Mouse (Mus musculus) testis, postnatal 10 days (tissue): ENCODE data around the gene Vmn1r193.
"Not testable (repeated sequence)": the region's sequence is repeated elsewhere in the genome, so short reads cannot be mapped to it uniquely, and the experiment has no call there.

Experiments used
- DNase-seq: peaks from one replicate; pipeline ENCODE4 v3.0.0; 2021; ENCODE audit warnings: low spot score

Vmn1r193 gene

DNA sequence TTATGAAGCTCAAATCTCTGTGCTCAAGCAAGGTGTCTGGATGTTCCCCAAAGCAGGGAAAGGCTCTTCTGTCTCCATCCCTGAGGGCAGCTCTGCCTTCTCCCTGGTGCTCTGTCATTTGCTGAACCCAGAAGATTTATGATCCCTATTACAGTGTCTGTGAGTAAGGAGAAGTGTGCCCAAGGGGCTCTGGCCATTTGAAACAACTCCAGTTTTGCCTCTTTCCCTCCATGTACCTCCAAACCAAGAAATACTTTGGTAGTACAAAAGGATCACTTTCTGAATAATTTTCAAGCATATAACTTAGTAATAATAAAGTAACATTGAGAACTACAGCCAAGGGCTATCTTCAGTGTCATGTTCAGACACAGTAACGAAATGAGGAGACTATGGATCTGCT, at the start of gene Vmn1r193:
Vmn1r193 (minus strand) TSS at position 101 of the 400 bp plus-strand sequence.
- not testable (repeated sequence) for DNase-seq

DNA sequence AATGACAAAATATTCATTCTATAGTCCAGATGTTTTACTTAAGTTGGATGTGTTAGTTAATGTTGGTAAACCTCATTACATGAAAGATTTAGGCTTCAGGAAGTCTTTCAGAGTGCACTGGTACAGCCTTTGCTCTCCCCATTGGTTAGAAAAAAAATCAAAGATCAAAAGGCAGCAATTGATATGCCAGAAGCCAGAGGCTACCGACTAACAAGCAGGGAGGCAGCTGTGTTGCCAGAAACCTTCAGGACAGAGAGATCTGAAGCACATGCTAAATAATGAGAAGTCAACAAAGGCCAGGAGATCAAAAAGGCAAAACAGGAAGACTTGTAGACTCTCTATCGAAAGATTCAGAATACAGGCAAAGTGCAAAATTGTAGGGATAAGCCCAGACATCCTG, 48.8 kb upstream of the Vmn1r193 start:
- no peak for DNase-seq

DNA sequence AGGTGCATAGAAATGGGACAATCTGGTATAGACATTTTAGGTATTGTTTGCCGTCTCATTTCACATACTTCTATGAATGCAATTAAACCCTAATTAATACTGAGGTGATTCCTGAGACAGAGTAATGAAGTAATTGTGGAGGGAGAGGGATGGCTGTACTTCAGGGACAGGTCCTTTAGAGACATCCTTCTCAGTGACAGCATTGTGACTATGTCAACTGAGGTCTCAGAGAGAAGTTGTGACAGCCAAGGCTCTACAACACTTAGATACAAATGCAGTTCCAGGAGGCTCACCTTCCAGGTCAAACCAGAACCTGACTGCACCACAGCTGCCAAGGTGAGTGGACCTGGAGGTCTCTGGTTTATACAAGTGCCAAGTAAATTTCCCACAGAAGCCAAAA, 47.3 kb upstream of the Vmn1r193 start, which contains the start of gene Vmn1r195:
Vmn1r195 (plus strand) TSS at position 301 of the 400 bp plus-strand sequence.
- not testable (repeated sequence) for DNase-seq

DNA sequence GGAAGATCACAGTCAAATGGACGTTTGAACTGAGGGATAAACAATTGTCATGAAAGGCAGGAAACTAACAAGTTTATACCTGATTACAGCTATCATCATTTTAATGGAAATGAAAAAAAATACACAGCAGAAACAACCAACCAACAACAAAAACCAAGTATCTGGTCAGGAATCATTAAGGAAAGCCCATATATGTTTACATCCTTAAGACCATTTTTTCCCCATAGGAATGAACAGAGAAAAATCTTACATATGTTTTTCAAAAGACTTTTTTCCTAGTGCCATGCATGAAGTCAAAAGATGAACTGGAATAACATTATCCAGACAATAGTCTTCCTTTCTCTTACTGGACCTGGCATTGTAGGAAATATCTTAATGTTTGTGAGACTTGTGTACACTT, 21.0 kb upstream of the Vmn1r193 start, which contains the start of gene Vmn1r194:
Vmn1r194 (plus strand) TSS at position 301 of the 400 bp plus-strand sequence.
- no peak for DNase-seq

DNA sequence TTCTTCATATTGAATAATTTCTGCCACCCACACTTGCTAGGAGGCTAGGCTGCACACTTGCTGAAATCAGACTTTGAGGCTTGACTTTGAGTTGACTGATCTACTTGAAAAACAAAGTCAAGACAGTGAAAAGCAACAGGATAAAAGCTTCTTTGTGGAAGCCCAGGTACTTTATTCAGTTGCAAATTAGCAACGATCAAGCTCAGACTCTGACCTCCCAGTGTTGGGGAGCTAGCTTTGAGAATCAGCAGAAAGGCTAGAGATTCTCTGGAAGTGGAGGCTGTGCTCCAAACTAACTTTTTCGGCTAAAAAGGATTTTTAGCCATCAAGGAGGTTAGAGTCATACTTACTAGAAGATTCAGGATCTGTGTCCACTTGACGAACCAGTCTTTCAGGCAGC, 30.2 kb downstream of the Vmn1r193 start:
- not testable (repeated sequence) for DNase-seq

DNA sequence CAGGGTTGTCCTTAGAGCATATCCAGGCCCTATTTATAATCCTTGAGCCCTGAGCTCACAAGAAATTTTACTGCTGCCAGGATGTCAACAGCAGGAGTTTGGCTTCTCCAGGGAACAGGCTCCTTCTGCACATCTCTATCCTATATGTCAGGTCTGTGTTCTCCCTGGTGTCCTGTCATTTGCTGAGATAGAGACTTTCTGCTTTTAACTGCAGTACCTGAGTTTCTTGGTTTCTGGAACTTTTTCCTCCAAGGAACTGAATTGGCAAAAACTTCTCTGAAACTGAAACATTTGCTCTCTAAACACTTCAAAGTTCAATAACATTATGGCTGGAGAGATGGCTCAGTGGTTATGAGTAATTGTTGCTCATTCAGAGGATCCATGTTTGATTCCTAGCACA, 31.9 kb downstream of the Vmn1r193 start, which contains the start of gene Vmn1r192:
Vmn1r192 (minus strand) TSS at position 101 of the 400 bp plus-strand sequence.
- DNase-seq, result no peak

DNA sequence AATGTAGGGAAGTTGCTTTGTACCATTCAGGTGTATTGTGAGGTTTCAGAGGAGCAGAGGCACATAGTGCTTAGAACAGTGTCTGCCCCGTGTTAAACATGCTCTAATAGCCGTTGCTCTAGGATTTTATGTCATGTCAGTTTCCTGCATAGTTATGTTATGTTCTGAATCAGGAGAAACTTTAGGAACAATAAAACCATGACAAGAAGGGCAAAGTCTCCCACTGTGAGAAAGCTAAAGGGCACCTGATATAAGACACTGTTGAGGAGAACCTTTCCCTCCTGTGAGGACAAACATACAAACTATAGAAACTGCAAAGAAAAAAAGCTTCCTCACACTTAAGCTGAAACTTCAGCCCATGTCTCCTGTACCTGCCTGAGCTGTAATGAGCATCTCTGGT, 32.6 kb downstream of the Vmn1r193 start:
- no peak for DNase-seq

DNA sequence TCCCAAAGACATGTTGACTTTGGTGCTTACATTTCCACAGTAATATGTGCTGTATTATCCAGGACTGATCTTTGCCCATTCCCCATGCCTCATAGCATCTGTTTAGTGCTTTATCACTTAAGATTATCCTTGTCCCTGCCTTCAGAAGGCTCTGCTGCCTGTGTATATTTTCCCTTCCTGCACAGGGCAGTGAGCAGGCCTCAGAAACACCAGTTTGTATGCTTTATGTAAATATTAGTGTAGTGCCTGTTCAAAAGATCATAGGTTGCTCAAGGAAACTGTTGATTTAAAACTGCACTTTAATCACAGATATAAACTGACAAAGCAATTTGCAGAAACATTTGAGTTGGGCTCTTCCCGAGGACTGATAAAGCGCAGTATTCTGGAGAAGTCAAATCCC, 33.6 kb downstream of the Vmn1r193 start:
- no peak for DNase-seq

DNA sequence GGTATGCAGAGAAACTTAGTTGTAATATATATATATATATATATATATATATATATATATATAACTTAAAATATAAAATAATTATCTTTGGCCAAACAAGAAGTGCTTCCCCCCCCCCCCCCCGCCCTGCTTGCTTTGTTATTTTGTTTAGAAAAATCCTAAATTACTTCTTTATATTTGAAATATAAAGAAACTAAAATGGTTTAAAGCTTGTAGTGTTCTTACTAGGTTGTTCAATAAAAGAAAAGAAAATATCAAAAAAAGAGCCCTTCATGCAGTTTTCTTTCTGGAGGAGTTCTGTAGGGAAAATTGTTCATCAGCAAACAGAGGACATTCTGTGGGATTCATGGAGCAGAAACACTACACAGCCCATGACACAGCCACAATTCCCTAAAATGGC, 39.1 kb downstream of the Vmn1r193 start, which contains the start of gene Vmn1r191:
Vmn1r191 (minus strand) TSS at position 101 of the 400 bp plus-strand sequence.
- DNase-seq, result no peak

DNA sequence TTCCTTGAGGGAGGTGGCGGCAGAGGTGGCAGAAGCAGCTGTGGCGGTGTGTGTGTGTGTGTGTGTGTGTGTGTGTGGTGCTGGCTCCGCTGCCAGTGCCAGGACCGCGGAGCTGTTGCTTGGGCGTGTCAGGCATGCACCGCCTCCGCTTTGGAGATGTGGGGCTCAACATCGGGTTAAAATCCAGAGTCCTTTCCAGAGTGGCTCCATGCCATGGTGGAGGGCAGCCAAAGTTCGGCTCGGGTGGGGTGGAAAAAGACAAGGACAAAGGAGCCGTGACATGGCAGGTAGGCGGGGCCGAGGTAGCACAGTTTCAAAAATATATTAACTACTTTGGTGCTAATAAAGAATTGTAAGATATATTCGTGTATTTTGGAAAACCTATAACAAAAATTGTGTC, 54.5 kb downstream of the Vmn1r193 start:
- peak; percentile 40 for DNase-seq
